Mouse (Mus musculus) MEL (cell line): ENCODE results near the gene Aldh9a1.

Experiments used
- CTCF ChIP-seq, 3 experiments: IDR thresholded peaks in 2 of 3; conservative IDR thresholded peaks in 1 of 3; 2 replicates each; pipeline ENCODE4 v1.5.1; 2011 to 2012; ENCODE audit warnings: low read length in 3 of 3, low read depth in 2 of 3, mild to moderate bottlenecking in 2 of 3, improper control_type of control experiment in 1 of 3, inconsistent platforms in 1 of 3, mixed read lengths in 1 of 3, moderate library complexity in 1 of 3; ENCODE audit not compliant: control insufficient read depth in 1 of 3, insufficient read depth in 1 of 3, poor library complexity in 1 of 3, severe bottlenecking in 1 of 3
- ELF1 ChIP-seq: IDR thresholded peaks from 2 replicates; pipeline ENCODE4 v1.6.1; 2014; ENCODE audit warnings: low read depth, mild to moderate bottlenecking, inconsistent platforms, low read length, improper control_type of control experiment, moderate library complexity
- POLR2A ChIP-seq, 2 experiments: IDR thresholded peaks; 2 replicates each; pipeline ENCODE4 v1.6.1; 2011 to 2012; ENCODE audit warnings: low read length in 2 of 2, mild to moderate bottlenecking in 2 of 2, control low read depth in 1 of 2, improper control_type of control experiment in 1 of 2, low read depth in 1 of 2, moderate library complexity in 1 of 2; ENCODE audit not compliant: control insufficient read depth in 1 of 2, insufficient read depth in 1 of 2, poor library complexity in 1 of 2
- POLR2AphosphoS5 ChIP-seq: IDR thresholded peaks from 2 replicates; pipeline ENCODE4 v1.6.1; 2012; ENCODE audit warnings: low read depth, borderline replicate concordance, mild to moderate bottlenecking, inconsistent platforms, low read length, moderate library complexity, mixed read lengths
- SIN3A ChIP-seq: IDR thresholded peaks from 2 replicates; pipeline ENCODE4 v1.6.1; 2012; ENCODE audit warnings: low read length, improper control_type of control experiment, inconsistent platforms

- no peak for TF ChIP-seq POLR2A (IDR thresholded peaks at IDR 0.05; ENCODE audit: control insufficient read depth in 1 of 2, insufficient read depth in 1 of 2, low read depth in 1 of 2, low read length in 2 of 2, poor library complexity in 1 of 2)
- TF ChIP-seq POLR2AphosphoS5, result no peak
- TF ChIP-seq CTCF (IDR thresholded peaks at IDR 0.05 in 2 of 3, conservative IDR thresholded peaks at IDR 0.05 in 1 of 3; ENCODE audit: control insufficient read depth in 1 of 3, insufficient read depth in 1 of 3, low read depth in 2 of 3, low read length in 3 of 3, poor library complexity in 1 of 3, severe bottlenecking in 1 of 3), result no peak
- 0 out of 2 replicates have a peak, but pooled peaks have one; percentile 21 for TF ChIP-seq SIN3A
- no peak for TF ChIP-seq ELF1
Observed at GRCm38 (mm10) chr1:167305501-167306137, 44.2 kb upstream of the Aldh9a1 start.
